Mouse (Mus musculus) midbrain, postnatal 0 days (tissue): ENCODE data around the gene C8b. TPM values are rescaled to one million over a fixed set of nuclear protein-coding genes. Genes with fewer than 3 reads are reported as not detected.

ENCODE experiments used
- ATAC-seq: fragments of 200-750 bp; cut with Nextera tagmentation; 2 replicates; pipeline ENCODE4 v1.8.0; 2017; ENCODE audit warnings: moderate number of reproducible peaks, mild to moderate bottlenecking, moderate TSS enrichment, moderate library complexity; ENCODE audit not compliant: low FRiP score
- DNase-seq: peaks from one replicate; pipeline ENCODE4 v3.0.0-alpha.2; 2015; ENCODE audit warnings: low spot score
- H3K27ac ChIP-seq: fragments of 300-500 bp; sonication (generic); 2 replicates; pipeline ENCODE4 v1.5.1; 2014; ENCODE audit warnings: low read depth, mild to moderate bottlenecking, low read length, mixed read lengths
- H3K27me3 ChIP-seq: fragments of 300-500 bp; sonication (generic); 2 replicates; pipeline ENCODE4 v1.6.1; 2014; ENCODE audit warnings: low read length, control low read depth, mixed read lengths; ENCODE audit not compliant: insufficient read depth
- H3K36me3 ChIP-seq: fragments of 300-500 bp; sonication (generic); 2 replicates; pipeline ENCODE4 v1.6.1; 2014; ENCODE audit warnings: low read length, control low read depth, mixed read lengths; ENCODE audit not compliant: insufficient read depth
- H3K4me1 ChIP-seq: fragments of 300-500 bp; sonication (generic); 2 replicates; pipeline ENCODE4 v1.6.1; 2014; ENCODE audit warnings: mild to moderate bottlenecking, control low read depth, antibody characterized with exemption, low read length, mixed read lengths; ENCODE audit not compliant: insufficient read depth
- H3K4me2 ChIP-seq: fragments of 300-500 bp; sonication (generic); 2 replicates; pipeline ENCODE4 v1.6.1; 2014; ENCODE audit warnings: low read depth, mild to moderate bottlenecking, low read length, mixed read lengths; ENCODE audit not compliant: poor library complexity, severe bottlenecking
- H3K4me3 ChIP-seq: fragments of 300-500 bp; sonication (generic); 2 replicates; pipeline ENCODE4 v1.5.1; 2014; ENCODE audit warnings: low read depth, mild to moderate bottlenecking, low read length, moderate library complexity
- H3K9ac ChIP-seq: fragments of 300-500 bp; sonication (generic); replicated peaks from 2 replicates; pipeline ENCODE4 v1.6.1; 2014; ENCODE audit warnings: mild to moderate bottlenecking, low read length, moderate library complexity, mixed read lengths; ENCODE audit not compliant: poor library complexity, severe bottlenecking
- H3K9me3 ChIP-seq: fragments of 300-500 bp; sonication (generic); 2 replicates; pipeline ENCODE4 v1.6.1; 2016; ENCODE audit warnings: low read length, control low read depth
- CTCF ChIP-seq: IDR thresholded peaks from 2 replicates; pipeline ENCODE4 v1.5.1; 2016; ENCODE audit warnings: antibody characterized with exemption, mild to moderate bottlenecking
- WGBS: fragments of 180-500 bp; shearing (Covaris S2); extraction: QIAGEN DNeasy Blood & Tissue Kit; methylation state at CpG from one replicate; pipeline ENCODE4 v1.1.7; 2014; 5-methylcytosine and 5-hydroxymethylcytosine counted together
- polyA plus RNA-seq: library from polyadenylated mRNA; unstranded; fragments of >200 nt; fragmentation: Nextera tagmentation; extraction: Ambion mirVana; gene quantifications from 2 replicates; pipeline ENCODE4 v1.2.1, GENCODE M21; 2015
- total RNA-seq: library from RNA; depleted of rRNA; stranded (reverse); fragments of >200 nt; gene quantifications from 2 replicates; pipeline ENCODE4 v1.2.3, GENCODE M21; 2014; rRNA removed

C8b gene
- total RNA-seq (0.28 TPM in 1 of 2 replicates, not detected in the other), polyA plus RNA-seq (0.22 TPM in 1 of 2 replicates, not detected in the other)

GRCm38 (mm10) chr4:104766065-104766464 is at the start of gene C8b:
Gene C8b (plus strand): TSS chr4:104766317.
- H3K9ac ChIP-seq, result no peak within 1 kb of the TSS
- no peak for TF ChIP-seq CTCF
- H3K36me3 ChIP-seq, result no peaks in the 10 kb centered on the region
- H3K27me3 ChIP-seq, result no peaks in the 10 kb centered on the region
- no peak within 1 kb of the TSS for H3K27ac ChIP-seq
- no peak for DNase-seq
- no peak within 1 kb of the TSS for H3K4me3 ChIP-seq
- no peak within 1 kb of the TSS for H3K4me2 ChIP-seq
- ATAC-seq, result no peak
- no peaks in the 10 kb centered on the region for H3K9me3 ChIP-seq
- 95% methylated on average over 8 of the region's 8 CpGs for WGBS
- 0 out of 2 replicates have a peak, but pooled peaks cover 5% of the 10 kb centered on the region for H3K4me1 ChIP-seq

GRCm38 (mm10) chr4:104716506-104716905 is 49.6 kb upstream of the C8b start:
- no peaks in the 10 kb centered on the region for H3K9me3 ChIP-seq
- TF ChIP-seq CTCF, result no peak
- no peak overlapping the region for H3K4me3 ChIP-seq
- DNase-seq, result no peak
- H3K27ac ChIP-seq, result no peak overlapping the region
- no peaks in the 10 kb centered on the region for H3K27me3 ChIP-seq
- ATAC-seq, result no peak
- no peak overlapping the region for H3K4me2 ChIP-seq
- H3K9ac ChIP-seq, result no peak overlapping the region
- 47% methylated on average over 1 of the region's 1 CpGs for WGBS
- peaks cover 6% of the 10 kb centered on the region for H3K36me3 ChIP-seq
- H3K4me1 ChIP-seq, result no peaks in the 10 kb centered on the region; the same call in 1 of the 2 replicates

- 34% methylated on average over 13 of the region's 13 CpGs for WGBS
- ATAC-seq (peak; percentile 33; the same call in 1 of the 2 replicates), DNase-seq (peak; percentile 55)
- no peak overlapping the region for H3K9ac ChIP-seq
- peaks cover 6% of the 10 kb centered on the region for H3K36me3 ChIP-seq
- no peaks in the 10 kb centered on the region for H3K27me3 ChIP-seq
- no peak for TF ChIP-seq CTCF
- no peaks in the 10 kb centered on the region for H3K9me3 ChIP-seq
- no peak overlapping the region for H3K4me3 ChIP-seq
- H3K4me2 ChIP-seq, result no peak overlapping the region
- H3K4me1 ChIP-seq, result peaks cover 6% of the 10 kb centered on the region; the same call in 1 of the 2 replicates
- H3K27ac ChIP-seq, result no peak overlapping the region
These were observed 46.9 kb upstream of the C8b start for GRCm38 (mm10) chr4:104718973-104719795.

- Histone ChIP-seq H3K27ac (no peak overlapping the region), H3K4me1 (peaks cover 6% of the 10 kb centered on the region; the same call in 1 of the 2 replicates), H3K9me3 (no peaks in the 10 kb centered on the region), H3K4me3 (no peak overlapping the region), H3K9ac (no peak overlapping the region), H3K36me3 (peaks cover 6% of the 10 kb centered on the region), H3K4me2 (no peak overlapping the region), H3K27me3 (no peaks in the 10 kb centered on the region)
- DNase-seq (no peak), ATAC-seq (no peak)
- WGBS, result 45% methylated on average over 6 of the region's 6 CpGs
- TF ChIP-seq CTCF, result no peak
These were observed 42.5 kb upstream of the C8b start for GRCm38 (mm10) chr4:104723527-104724045.

- WGBS, result 49% methylated on average over 5 of the region's 5 CpGs
- ATAC-seq, result no peak
- H3K4me3 ChIP-seq, result no peak overlapping the region
- no peak overlapping the region for H3K4me2 ChIP-seq
- TF ChIP-seq CTCF, result no peak
- no peak overlapping the region for H3K27ac ChIP-seq
- H3K9me3 ChIP-seq, result no peaks in the 10 kb centered on the region
- H3K27me3 ChIP-seq, result no peaks in the 10 kb centered on the region
- peaks cover 6% of the 10 kb centered on the region; the same call in 1 of the 2 replicates for H3K4me1 ChIP-seq
- DNase-seq, result peak; percentile 55
- no peak overlapping the region for H3K9ac ChIP-seq
- peaks cover 6% of the 10 kb centered on the region for H3K36me3 ChIP-seq
These were observed 41.9 kb upstream of the C8b start for GRCm38 (mm10) chr4:104724258-104724657.

GRCm38 (mm10) chr4:104725673-104726072 is 40.4 kb upstream of the C8b start:
- H3K9ac ChIP-seq, result no peak overlapping the region
- ATAC-seq, result no peak
- no peaks in the 10 kb centered on the region for H3K27me3 ChIP-seq
- WGBS, result 59% methylated on average over 3 of the region's 3 CpGs
- peaks cover 2% of the 10 kb centered on the region for H3K36me3 ChIP-seq
- no peak overlapping the region for H3K4me2 ChIP-seq
- TF ChIP-seq CTCF, result peak; percentile 68
- H3K27ac ChIP-seq, result no peak overlapping the region
- H3K4me3 ChIP-seq, result no peak overlapping the region
- DNase-seq, result no peak
- peaks cover 6% of the 10 kb centered on the region; the same call in 1 of the 2 replicates for H3K4me1 ChIP-seq
- H3K9me3 ChIP-seq, result no peaks in the 10 kb centered on the region
